Mouse (Mus musculus) G1E (cell line): ENCODE results near the gene Rps11. TPM values are rescaled to one million over a fixed set of nuclear protein-coding genes. Genes with fewer than 3 reads are reported as not detected.

Experiments
- ATAC-seq: 2 replicates; pipeline ENCODE4 v1.8.0; 2016; ENCODE audit warnings: mild to moderate bottlenecking; ENCODE audit not compliant: insufficient number of reproducible peaks, poor library complexity, low FRiP score, severe bottlenecking; ENCODE audit errors: extremely low read depth
- DNase-seq: peaks from one replicate; pipeline ENCODE4 v3.0.0; 2012; ENCODE audit warnings: low spot score
- H3K27me3 ChIP-seq: 2 replicates; pipeline ENCODE4 v1.6.1; 2012; ENCODE audit warnings: mild to moderate bottlenecking, low read length, inconsistent platforms; ENCODE audit not compliant: insufficient read depth
- H3K36me3 ChIP-seq: replicated peaks from 2 replicates; pipeline ENCODE3; 2012; ENCODE audit warnings: mild to moderate bottlenecking, inconsistent platforms
- H3K4me1 ChIP-seq: 2 replicates; pipeline ENCODE4 v1.6.1; 2012; ENCODE audit warnings: low read depth, low read length, inconsistent platforms, mixed read lengths; ENCODE audit not compliant: insufficient read depth
- H3K4me3 ChIP-seq: 2 replicates; pipeline ENCODE4 v1.5.1; 2012; ENCODE audit warnings: low read depth, mild to moderate bottlenecking, inconsistent platforms, low read length, moderate library complexity, mixed read lengths
- H3K9me3 ChIP-seq: replicated peaks from 2 replicates; pipeline ENCODE4 v1.6.1; 2012; ENCODE audit warnings: inconsistent platforms
- CTCF ChIP-seq: IDR thresholded peaks from 2 replicates; pipeline ENCODE4 v1.5.1; 2012; ENCODE audit warnings: low read depth, low read length, inconsistent platforms, mixed read lengths
- GATA1 ChIP-seq: IDR thresholded peaks from 2 replicates; pipeline ENCODE4 v1.6.1; 2012; ENCODE audit warnings: borderline replicate concordance, low read length, inconsistent platforms, mixed read lengths
- GATA2 ChIP-seq: IDR thresholded peaks from 2 replicates; pipeline ENCODE4 v1.6.1; 2012; ENCODE audit warnings: low read depth, low read length, inconsistent platforms, borderline replicate concordance
- POLR2AphosphoS5 ChIP-seq: IDR thresholded peaks from 2 replicates; pipeline ENCODE4 v1.6.1; 2012; ENCODE audit warnings: low read depth, low read length, inconsistent platforms; ENCODE audit not compliant: insufficient replicate concordance
- TAL1 ChIP-seq: conservative IDR thresholded peaks from 2 replicates; pipeline ENCODE4 v1.6.1; 2012; ENCODE audit warnings: low read depth, low read length, inconsistent platforms, mixed read lengths
- polyA plus RNA-seq: library from polyadenylated mRNA; stranded (reverse); fragments of >175 nt; gene quantifications from 2 replicates; pipeline ENCODE4 v1.2.3, GENCODE M21; 2012
- total RNA-seq, 2 experiments: library from RNA; stranded (forward) in 1 of 2; stranded (reverse) in 1 of 2; fragments of 200-1000 nt in 1 of 2; fragments of >200 nt in 1 of 2; fragmentation: Nextera tagmentation in 1 of 2; gene quantifications; 2 replicates each; pipeline ENCODE4 v1.2.3; 2014 to 2017

Rps11 gene
- total and polyA plus RNA-seq, 3 experiments: 217 to 1,329 (median 916) TPM

DNA sequence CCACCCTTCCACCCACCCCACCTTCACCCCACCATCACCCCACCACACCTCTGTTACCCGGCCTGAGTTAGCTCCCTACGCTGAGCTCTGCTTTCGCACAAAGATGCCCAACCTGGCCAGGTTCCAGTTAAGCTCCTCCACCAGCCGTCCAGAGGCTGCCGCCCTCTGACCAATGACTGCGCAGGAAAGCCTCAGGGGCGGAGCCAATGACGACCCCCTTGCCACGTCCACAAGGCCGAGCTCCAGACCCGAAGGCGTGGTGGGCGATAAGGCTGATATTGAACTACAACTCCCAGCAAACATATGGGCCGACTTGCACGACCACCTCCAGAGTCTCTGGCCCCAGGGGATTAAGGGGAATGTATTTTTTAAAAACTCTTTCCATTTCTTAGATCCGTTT, 32.2 kb downstream of the Rps11 start, which contains the start of gene Rcn3:
TSS of gene Rcn3 (minus strand) at position 174 of the 400 bp plus-strand sequence.
- TF ChIP-seq CTCF (no peak), TAL1 (no peak), POLR2AphosphoS5 (no peak), GATA1 (no peak)
- Histone ChIP-seq H3K4me3 (peak within 1 kb of the TSS; percentile 56; the same call in 1 of the 2 replicates), H3K9me3 (no peaks in the 10 kb centered on the region), H3K36me3 (no peaks in the 10 kb centered on the region), H3K4me1 (peaks cover 46% of the 10 kb centered on the region), H3K27me3 (peaks cover 44% of the 10 kb centered on the region)
- ATAC-seq: no peak
- DNase-seq: peak; percentile 40

DNA sequence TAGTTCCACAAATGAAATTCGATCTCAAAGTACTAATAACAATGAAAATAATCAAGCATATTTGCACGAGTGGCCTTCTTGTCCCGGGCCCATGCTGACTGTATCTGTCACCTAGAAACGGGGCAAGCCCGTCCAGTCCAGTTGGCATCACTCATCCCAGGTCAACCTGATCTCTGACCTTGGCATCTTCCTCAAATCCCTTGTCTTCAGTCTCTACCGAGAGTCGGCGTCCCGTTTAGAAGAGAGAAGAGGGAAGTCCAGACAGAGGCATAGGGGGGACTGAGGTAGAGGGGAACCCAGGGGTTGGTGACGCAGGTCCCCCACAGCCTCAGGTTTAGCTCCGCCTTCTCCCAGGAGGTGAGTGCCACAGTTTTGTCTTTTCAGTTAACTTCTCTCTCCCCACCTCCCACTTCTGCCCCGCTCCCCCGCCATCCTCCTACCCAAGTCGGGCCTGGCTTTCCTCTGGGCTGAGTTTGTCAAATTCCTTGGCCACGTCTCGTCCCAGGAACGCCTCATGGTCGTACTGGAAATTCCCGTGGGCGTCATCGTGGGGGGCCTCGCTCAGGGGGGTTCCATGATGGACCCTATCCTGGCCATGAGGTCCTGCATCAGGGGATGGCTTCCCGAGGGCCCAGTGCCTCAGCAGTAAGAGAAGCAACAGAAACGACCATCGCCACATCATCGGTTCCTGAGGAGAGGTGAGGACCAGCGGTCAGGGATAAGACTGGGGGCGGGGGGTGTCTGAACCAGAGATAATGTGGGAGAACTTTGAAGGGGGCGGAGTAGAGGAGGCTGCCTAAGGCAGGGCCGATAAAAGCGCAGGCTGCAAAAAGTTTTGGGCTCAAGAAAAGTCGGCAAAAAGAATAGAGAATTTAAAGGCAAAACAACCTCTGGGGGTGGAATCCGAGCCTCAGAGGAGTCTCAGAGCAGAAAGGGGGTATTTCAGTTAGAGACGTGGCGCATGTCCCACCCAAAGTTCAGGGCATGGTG, 32.9 kb downstream of the Rps11 start:
- H3K4me1 ChIP-seq: peaks cover 46% of the 10 kb centered on the region
- peaks cover 44% of the 10 kb centered on the region for H3K27me3 ChIP-seq
- H3K36me3 ChIP-seq: no peaks in the 10 kb centered on the region
- H3K4me3 ChIP-seq: peak overlapping the region; percentile 56; the same call in 1 of the 2 replicates
- TF ChIP-seq TAL1: no peak
- TF ChIP-seq GATA2: no peak
- no peak for TF ChIP-seq POLR2AphosphoS5
- no peak for TF ChIP-seq GATA1
- TF ChIP-seq CTCF: no peak
- ATAC-seq: no peak
- no peaks in the 10 kb centered on the region for H3K9me3 ChIP-seq
- no peak for DNase-seq

DNA sequence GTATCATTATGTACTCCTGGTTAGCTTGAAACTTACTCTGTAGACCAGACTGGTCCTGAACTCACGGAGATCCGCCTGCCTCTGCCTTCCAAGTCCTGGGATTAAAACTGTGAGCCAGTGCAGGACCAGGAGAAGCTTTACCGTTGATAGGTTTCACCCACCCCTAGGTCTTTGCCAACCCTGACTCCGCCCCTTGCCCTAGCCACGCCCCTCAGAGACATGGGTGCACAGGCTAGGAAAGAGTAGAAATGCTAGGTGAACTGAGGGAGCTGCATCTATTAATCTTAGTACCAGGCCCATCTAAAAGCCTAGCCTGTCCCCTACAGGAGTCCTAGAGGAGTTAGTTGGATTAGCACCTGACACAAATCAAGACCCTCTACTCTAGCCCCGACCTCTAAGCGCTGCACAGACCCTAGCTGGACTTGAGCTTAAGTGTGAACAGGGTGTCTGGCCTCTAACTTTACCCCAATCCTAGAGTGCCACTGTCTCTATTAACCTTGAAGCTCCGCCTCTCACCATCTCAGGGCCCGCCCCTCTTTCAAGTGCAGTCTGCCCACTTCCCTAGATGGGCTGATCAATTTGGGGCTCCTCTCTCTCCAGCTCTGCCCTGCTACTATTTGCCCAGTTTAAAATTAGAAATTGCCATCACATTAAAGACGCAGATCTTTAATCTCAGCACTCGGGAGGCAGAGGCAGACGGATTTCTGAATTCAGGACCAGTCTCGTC, 33.8 kb downstream of the Rps11 start:
- ATAC-seq (no peak), DNase-seq (no peak)
- no peaks in the 10 kb centered on the region for H3K36me3 ChIP-seq
- no peak overlapping the region for H3K4me3 ChIP-seq
- H3K9me3 ChIP-seq: peaks cover 3% of the 10 kb centered on the region
- peaks cover 49% of the 10 kb centered on the region for H3K4me1 ChIP-seq
- TF ChIP-seq POLR2AphosphoS5 (no peak), TAL1 (no peak), GATA2 (no peak), GATA1 (no peak), CTCF (no peak)
- H3K27me3 ChIP-seq: peaks cover 45% of the 10 kb centered on the region

DNA sequence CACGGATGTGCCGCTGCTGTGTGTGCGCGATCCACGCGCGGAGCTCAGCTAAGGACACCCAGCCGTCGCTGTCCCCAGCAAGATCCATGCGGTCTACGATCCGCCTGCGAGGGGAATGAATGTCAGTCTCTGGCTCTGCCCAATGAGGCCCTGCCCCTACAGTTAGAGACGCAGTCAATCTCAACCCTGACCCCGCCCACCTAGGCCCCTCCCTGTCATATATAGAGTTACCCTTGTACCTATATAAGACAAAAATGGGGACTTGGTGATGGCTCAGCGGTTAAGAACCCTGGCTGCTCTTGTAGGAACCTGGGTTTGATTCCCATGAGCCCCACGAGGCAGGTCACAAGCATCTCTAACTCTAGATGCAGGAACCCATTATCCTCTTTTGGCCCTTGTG, 35.6 kb downstream of the Rps11 start:
- no peaks in the 10 kb centered on the region for H3K36me3 ChIP-seq
- peaks cover 41% of the 10 kb centered on the region for H3K27me3 ChIP-seq
- H3K9me3 ChIP-seq: peaks cover 3% of the 10 kb centered on the region
- peak overlapping the region; percentile 13; the same call in 1 of the 2 replicates for H3K4me3 ChIP-seq
- peaks cover 38% of the 10 kb centered on the region for H3K4me1 ChIP-seq
- ATAC-seq (no peak), DNase-seq (no peak)
- TF ChIP-seq POLR2AphosphoS5 (no peak), CTCF (no peak), TAL1 (no peak), GATA1 (no peak), GATA2 (no peak)

DNA sequence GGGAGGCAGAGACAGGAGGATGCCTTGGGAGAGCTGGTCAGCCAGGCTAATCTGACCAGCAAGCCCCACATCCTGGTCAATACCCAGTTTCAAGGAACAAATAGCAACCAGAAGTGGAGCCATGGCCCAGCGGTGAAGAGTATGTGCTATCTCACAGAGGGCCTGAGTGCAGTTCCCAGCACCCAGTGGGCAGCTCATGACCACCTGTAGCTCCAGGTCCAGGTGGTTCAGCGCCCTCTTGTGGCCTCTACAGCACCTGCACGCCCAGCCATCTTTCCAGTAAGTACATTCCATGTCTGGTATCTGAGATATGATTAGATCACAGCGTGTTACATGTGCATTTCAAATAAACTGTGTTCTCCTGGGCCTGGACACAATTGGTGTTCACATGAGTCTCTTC, 38.2 kb downstream of the Rps11 start:
- DNase-seq: no peak
- H3K4me3 ChIP-seq: no peak overlapping the region

More for the DNA sequence above, 38.2 kb downstream of the Rps11 start:
- H3K27me3 ChIP-seq: peaks cover 29% of the 10 kb centered on the region
- H3K9me3 ChIP-seq: peaks cover 3% of the 10 kb centered on the region
- ATAC-seq: no peak
- TF ChIP-seq POLR2AphosphoS5: no peak
- TF ChIP-seq CTCF: peak; percentile 31; the same call in 1 of the 2 replicates
- no peaks in the 10 kb centered on the region for H3K36me3 ChIP-seq
- peaks cover 38% of the 10 kb centered on the region for H3K4me1 ChIP-seq
